Mouse (Mus musculus) R1 (cell line): ENCODE results near the gene Ccnl1.
A peak's percentile ranks its signal among the peaks of the same experiment; 100 is the strongest.

Experiments
- DNase-seq: peaks from one replicate; pipeline ENCODE4 v3.0.0-alpha.2; 2018; ENCODE audit warnings: low read depth, low spot score

The Ccnl1 gene

GRCm38 (mm10) chr3:65959416-65960001, 1.5 kb upstream of the Ccnl1 start:
- DNase-seq, result no peak

DNA sequence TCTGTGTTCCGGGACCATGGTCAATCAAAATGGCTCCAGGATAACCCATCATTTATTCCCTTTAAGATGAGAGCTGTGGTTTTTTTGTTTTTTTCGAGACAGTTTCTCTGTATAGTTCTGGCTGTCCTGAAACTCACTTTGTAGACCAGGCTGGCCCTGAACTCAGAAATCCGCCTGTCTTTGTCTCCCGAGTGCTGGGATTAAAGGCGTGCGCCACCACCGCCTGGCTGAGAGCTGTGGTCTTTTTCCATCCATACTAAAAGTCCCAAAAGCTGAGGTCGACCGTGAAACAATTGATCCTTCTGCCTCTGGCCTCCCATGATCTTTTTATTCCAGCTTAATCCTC, 764 bp upstream of the Ccnl1 start:
- no peak for DNase-seq

- DNase-seq, result peak; percentile 80
These were observed 563 bp downstream of the Ccnl1 start for GRCm38 (mm10) chr3:65957271-65958101.

DNA sequence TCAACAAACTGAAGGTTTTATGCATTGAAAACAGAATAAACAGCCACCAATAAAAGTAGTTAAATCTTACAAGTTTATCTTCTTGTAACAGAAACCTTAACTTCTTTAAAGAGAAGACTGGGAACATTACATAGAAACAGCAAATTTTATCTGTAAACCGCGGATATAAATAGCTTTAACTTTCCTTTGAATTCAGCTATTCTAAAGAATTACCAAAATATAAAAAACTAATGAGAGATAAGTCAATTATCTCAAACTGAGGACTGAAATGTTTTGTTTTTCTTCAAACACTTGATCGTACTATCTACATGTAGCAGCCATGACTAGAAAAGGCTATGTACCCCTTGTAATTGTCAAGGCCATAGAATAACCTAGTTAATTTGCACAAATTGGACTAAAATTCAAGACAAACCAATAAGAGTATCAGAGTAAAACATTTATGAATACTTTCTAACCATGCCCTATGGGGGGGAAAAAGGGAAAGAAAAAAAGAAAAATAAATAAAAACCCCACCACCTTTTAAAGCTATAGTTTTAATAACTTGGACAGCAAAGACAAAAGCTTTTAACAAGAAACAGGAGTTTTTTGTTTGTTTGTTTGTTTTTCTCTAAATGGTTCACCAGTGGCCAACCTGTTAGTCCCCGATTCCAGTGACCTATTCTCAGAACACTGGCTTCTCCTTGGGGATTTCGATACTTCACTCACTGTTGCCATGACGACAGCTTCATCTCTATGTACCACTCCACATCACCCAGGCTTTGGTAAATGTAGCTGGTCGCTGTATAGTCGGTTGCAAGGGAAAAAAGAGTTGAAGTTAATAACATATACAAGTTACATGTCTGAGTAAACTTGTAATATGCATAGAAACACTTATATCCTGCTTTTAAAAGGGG, 3.3 kb downstream of the Ccnl1 start:
- DNase-seq, result peak; percentile 57

DNA sequence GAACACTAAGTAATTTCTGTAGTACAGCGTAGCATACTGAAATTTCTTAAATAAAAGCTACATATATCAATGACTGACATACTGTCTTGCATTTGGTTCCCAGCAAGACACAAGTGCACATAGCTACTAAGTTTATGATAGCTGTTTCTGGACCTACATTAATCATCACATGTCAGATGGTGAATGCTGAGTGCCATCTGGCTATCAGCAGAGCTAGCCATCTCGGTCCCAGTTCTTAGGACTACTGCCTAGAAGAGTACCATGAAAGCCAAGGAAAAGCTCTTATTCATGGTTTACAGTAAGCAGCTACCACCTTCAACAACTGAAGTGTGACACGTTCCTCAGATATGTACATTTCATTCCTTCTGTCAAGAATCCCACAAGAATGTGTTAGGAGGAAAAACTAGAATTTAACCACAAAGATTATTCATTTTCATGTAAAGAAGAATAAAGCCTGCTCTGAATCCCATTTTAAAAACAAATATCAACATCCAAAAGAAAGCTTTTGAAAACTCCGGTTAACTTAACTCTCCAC, 7.2 kb downstream of the Ccnl1 start:
- DNase-seq, result no peak

- DNase-seq, result no peak
These were observed 7.7 kb downstream of the Ccnl1 start for GRCm38 (mm10) chr3:65950304-65950703.

- no peak for DNase-seq
These were observed 12.6 kb downstream of the Ccnl1 start for GRCm38 (mm10) chr3:65945277-65945932.

DNA sequence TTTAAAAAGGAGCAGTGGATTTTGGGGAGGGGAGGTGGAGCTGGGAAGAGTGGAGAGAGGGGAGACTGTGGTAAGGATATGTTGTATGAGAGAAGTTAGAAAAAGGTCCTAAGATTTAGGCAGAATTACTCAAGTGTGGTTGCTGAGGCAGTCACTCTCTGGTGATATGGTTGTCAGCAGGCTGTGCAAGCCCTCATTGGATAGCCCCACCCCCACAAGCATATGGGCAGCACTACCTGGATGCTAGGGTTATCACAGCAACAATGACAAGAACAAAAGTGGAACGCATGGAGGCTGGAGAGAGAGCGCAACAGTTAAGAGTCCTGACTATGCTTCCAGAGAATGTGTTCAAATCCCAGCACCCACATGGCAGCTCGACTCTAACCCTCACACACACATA, 13.3 kb downstream of the Ccnl1 start:
- DNase-seq, result peak; percentile 28

- no peak for DNase-seq
These were observed 14.6 kb downstream of the Ccnl1 start for GRCm38 (mm10) chr3:65943453-65943852.

GRCm38 (mm10) chr3:65941052-65941451, 17.0 kb downstream of the Ccnl1 start:
- DNase-seq, result no peak

GRCm38 (mm10) chr3:65938211-65938610, 19.8 kb downstream of the Ccnl1 start:
- DNase-seq, result peak; percentile 44

GRCm38 (mm10) chr3:65936384-65936783, 21.7 kb downstream of the Ccnl1 start:
- DNase-seq, result no peak

GRCm38 (mm10) chr3:65935153-65935552, 22.9 kb downstream of the Ccnl1 start:
- no peak for DNase-seq

- DNase-seq, result no peak
These were observed 24.3 kb downstream of the Ccnl1 start for GRCm38 (mm10) chr3:65933726-65934125.

GRCm38 (mm10) chr3:65931542-65931941, 26.5 kb downstream of the Ccnl1 start:
- DNase-seq, result no peak

DNA sequence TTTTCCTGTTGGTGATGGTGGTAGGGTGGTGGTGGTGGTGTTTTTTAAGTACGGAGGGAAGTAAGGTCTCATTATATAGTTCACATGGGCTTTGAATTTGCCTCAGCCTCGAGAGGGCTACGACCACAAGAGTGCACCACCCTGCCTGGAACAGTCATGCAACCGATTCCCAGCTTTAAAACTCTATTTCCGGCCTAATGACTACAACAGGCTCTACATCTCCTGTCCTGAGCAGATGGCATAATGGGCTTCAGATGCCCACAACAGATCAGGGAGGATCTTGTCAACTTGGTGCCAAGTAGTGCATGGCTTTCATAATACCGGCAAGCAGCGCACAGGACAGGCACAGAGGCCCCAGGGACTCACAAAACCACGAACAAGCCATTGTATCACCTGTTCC, 27.4 kb downstream of the Ccnl1 start:
- DNase-seq, result no peak

GRCm38 (mm10) chr3:65929821-65930633, 28.0 kb downstream of the Ccnl1 start:
- DNase-seq, result peak; percentile 84

DNA sequence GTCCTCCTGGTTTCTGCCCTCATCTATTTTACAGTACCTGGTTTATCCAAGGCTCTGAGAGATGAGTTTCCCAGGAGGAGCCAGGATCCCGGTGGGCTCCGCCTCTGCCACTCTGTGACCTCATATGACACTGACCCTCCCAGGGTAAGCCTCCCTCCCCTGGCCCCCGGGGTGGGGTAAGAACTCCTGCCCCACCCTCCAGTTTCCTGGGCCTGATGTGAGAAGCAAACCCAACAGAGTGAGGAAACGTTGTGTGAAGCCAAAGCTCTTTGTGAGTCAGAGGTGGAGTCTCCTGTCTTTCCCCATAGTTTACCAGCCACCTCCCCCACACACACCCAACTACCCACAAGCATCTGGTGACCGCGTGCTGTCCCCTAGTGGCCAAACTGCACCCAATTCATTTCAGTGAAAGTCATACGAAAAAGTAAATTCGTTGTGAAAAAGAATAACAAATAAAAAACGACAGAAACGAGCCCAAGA, 28.7 kb downstream of the Ccnl1 start:
- peak; percentile 81 for DNase-seq

GRCm38 (mm10) chr3:65928614-65929272, 29.3 kb downstream of the Ccnl1 start:
- peak; percentile 41 for DNase-seq

GRCm38 (mm10) chr3:65927685-65928084, 30.4 kb downstream of the Ccnl1 start:
- no peak for DNase-seq
